Mouse (Mus musculus) retina, postnatal 1 day (tissue): ENCODE measurements around the gene Hmgb1.
A peak's percentile ranks its signal among the peaks of the same experiment; 100 is the strongest.

Experiments
- DNase-seq: peaks from one replicate; pipeline ENCODE4 v3.0.0-alpha.2; 2012

Gene Hmgb1

DNA sequence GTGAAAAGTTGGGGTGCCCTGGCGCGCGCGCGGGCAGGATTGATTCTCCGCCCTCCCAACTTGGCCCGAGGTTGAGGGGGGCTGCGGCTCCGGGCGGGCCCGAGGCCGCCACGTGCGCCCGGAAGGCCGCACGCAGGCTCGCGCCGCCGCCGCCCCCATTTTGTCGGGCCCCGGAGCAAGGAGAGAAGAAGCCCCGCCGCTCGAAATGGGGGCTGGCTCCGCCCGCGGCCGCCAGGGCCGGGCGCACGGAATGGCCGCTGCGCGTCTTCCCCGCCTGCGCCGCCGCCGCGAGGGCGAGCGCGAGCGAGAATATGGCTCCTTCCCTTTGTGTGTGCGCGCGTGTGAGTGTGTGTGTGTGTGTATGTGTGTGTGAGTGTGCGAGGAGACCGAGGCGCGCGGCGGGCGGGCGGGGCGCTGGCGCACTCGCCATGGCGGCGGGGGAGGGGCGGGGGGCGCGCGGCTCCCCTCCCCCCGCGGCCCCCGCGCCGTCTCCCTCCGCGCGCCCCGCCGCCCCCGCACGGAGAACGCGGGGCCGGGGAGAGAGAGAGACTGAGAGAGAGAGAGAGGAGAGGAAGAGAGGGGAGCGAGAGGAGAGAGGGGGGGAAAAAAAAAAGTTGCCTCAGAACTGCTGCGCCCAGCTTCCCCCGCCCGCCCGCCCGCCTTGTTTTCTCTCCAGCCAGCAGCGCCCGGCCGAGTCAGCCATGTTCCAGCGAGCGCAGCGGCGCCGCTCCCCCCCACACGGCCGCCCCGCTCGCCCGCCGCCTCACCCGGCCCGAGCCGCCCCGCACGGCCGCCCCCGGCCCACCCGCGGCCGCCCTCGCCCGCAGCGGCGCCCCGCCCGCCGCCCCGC, 132.5 kb downstream of the Hmgb1 start:
- peak; percentile 92 for DNase-seq

DNA sequence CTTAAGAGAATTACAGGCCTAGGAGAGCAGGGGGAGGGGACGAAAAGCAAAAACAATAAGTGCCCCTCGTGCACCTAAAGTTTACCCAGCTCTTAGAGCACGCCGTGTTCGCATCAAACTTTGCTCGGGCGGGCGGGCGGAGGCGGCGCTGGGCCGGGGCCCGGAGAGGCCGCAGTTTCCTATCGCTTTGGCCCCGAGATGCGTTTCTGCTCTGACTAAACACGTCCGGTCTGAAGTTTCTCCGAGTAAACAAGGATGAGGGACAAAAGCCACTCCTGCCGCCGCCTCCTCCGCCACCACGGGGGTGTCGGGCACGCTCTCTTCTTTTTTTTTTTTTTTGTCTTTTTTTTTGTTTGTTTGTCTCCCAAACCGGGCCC, 133.1 kb downstream of the Hmgb1 start:
- DNase-seq = peak; percentile 53

DNA sequence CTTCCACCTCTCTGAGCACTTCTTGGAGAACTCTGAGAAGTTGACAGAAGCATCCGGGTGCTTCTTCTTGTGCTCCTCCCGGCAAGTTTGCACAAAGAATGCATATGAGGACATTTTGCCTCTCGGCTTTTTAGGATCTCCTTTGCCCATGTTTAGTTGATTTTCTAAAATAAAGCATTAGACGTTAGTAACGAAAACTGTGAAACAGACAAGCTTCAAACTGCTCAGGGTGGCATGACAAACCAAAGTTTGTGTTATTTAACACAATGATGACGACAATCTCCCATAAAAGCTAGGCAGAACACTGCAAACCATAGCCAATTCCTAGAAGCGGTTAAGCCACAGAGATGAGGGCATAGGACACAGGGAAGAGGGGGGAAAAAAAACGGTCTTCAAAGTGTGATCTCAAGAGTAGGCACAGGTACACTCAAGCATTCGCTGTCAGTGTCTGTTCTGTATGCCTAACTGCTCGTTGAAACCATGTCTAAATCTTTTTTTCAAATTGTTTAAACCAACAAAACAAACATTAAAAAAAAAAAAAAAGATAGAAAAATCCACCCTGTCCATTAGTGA, 133.6 kb downstream of the Hmgb1 start:
- DNase-seq = no peak

DNA sequence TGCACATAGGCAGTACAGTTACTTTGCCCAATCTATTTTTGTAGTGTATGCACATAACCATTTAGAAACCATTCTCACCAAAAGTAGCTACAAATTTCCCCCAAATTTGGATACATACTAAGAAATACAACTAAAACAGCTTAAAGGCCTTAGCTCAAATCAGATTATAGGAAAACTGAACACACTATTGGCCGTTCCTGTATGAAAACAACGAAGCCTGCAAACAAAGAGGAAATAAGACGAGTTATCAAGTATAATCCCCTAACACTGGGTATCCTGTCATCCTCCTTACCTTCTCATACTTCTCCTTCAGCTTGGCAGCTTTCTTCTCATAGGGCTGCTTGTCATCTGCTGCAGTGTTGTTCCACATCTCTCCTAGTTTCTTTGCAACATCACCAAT, 134.9 kb downstream of the Hmgb1 start:
- DNase-seq = no peak

- DNase-seq = no peak
These were observed 135.3 kb downstream of the Hmgb1 start for GRCm38 (mm10) chr5:149048961-149049360.

GRCm38 (mm10) chr5:149046650-149047049, 137.6 kb downstream of the Hmgb1 start:
- no peak for DNase-seq

GRCm38 (mm10) chr5:149045470-149046085, 138.7 kb downstream of the Hmgb1 start:
- no peak for DNase-seq

- peak; percentile 49 for DNase-seq
These were observed 139.2 kb downstream of the Hmgb1 start for GRCm38 (mm10) chr5:149045054-149045453.

GRCm38 (mm10) chr5:149044067-149044466, 140.2 kb downstream of the Hmgb1 start:
- no peak for DNase-seq

DNA sequence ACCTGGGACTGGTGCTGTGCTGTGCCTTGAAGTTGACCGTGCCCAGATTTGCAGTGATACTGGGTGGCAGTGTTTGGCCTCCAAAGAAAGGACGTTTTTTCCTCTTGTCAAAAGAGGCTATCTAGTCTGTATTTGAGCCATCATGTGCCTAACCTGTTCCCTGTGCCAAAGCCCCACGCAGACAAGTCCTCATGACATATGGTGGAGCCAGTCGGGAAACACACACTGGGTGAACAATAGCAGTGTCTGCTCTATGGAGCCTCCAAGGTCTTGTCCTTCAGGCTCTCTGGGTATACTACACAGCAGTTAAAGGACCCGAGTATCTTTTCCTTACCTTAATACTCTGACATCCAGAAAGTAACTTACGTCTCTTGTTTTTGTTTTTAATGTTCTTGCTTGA, 141.0 kb downstream of the Hmgb1 start:
- no peak for DNase-seq

GRCm38 (mm10) chr5:149039825-149040224, 144.5 kb downstream of the Hmgb1 start:
- DNase-seq = peak; percentile 55

DNA sequence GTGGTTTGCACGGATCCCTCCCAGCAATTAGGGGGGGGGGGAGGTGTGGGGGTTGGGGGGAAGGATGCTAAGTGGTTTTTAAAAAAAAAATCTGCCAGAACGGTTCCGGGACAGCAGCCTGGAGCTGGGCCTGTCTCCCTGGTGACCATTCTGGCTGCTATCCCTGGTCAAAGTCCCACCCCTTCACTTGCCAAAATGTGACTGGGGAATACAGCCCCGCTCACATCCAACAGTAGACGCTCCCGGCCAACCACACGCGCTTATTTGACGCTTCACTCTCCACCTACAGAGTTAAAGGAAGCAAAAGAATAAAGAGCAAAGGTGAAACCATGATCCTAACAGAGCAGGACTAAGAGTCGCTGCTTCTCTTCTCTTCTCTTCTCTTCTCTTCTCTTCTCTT, 146.6 kb downstream of the Hmgb1 start:
- DNase-seq = no peak

- DNase-seq = no peak
These were observed 147.4 kb downstream of the Hmgb1 start for GRCm38 (mm10) chr5:149036920-149037319.

DNA sequence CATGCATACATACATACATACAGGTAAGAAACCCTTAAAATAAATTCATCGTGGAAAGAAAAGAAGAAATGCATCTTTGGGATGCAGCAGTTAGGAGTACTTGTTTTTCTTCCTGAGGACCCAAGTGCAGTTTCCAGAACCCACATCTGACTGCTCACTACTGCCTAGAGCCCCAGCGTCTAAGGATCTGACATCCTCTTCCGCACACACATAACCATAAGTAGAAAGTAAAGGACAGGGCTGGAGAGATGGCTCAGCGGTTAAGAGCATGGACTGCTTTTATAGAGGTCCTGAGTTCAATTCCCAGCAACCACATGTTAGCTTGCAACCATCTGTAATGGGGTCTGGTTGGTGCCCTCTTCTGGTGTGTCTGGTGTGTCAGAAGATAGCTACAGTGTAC, 151.9 kb downstream of the Hmgb1 start:
- no peak for DNase-seq

DNA sequence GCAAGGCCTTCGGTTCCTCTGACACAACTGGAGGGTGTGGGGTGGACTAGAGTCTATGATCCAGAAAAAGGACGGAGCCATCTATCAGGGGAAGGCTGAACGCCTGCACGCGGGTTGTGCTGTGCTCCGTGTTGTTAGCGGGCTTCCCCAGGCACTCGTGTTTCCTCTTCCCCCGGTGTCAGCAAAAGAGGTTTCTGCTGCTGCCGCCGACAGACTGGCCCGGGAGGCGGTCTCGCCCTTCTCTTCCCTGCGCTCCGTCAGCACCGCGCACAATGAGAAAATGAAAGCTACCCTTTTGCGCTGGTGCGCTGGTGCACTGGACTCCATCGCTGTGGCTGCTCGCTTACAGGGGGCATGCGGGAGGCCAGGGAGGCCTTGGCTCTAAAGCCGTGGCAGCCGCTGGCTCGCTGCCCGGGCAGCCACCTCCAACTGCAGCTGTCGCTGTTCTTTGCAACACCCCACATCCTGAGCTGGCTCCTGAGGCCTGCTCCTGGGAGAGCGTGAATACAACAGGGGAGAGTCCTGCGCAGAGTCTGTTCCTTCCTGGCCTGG, 153.0 kb downstream of the Hmgb1 start:
- peak; percentile 90 for DNase-seq

DNA sequence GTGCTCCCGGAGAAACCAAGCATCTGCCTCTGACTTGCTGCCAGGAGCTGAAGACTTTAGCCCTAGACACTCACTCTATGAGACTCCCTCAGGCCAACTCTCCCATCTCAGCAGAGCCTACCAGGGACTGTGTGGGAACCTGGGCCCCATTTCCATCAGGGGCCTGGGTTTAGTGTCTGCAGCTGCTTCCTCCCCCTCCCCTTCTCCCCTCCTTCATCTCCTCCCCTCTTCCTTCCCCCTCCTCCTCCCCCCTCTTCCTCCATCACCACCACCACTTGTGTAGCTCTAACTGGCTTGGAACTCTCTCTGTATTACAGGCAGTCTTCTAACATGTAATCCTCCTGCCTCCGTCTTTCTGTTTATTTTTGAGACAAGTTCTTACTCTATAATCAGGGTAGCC, 154.2 kb downstream of the Hmgb1 start:
- no peak for DNase-seq

- DNase-seq = no peak
These were observed 155.9 kb downstream of the Hmgb1 start for GRCm38 (mm10) chr5:149028394-149028793.

DNA sequence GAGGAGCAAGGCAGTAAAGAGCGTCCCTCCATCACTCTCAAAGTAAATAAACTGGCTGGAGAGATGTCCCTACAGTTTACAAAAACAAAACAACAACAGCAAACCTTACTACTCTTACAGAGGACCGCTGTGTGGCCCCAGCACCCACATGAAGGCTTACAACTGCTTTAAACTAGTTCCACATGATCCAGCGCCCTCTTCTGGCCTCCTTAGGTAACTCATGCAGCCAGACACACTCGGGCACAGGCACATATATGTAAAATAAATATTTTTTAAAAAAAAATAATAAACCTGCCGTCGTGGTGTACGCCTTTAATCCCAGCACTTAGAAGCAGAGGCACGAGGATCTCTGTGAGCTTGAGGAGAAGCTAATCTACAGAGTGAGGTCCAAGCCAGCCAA, 156.9 kb downstream of the Hmgb1 start:
- no peak for DNase-seq

DNA sequence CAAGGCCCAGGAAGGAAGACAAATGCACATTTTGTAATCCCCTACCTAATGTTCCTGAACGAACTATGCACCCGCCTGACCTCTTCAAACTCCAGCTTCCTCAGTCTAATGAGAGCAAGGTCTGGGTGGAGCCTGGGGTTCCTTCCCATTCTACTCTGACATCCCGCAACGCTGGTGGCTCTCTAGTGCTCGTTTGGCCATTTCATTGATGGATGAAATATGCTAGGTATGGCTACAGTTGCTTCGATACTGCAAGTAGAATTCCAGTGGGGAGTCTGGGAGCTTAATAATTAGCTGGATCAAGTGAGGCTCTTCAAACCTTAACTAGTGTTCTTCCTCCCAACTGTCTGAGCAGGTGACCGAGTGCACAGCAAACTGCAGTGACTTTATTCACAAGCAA, 163.2 kb downstream of the Hmgb1 start:
- DNase-seq = no peak

- DNase-seq = no peak
These were observed 163.6 kb downstream of the Hmgb1 start for GRCm38 (mm10) chr5:149020681-149021062.

- no peak for DNase-seq
These were observed 164.1 kb downstream of the Hmgb1 start for GRCm38 (mm10) chr5:149020059-149020680.

GRCm38 (mm10) chr5:149017666-149018415, 166.4 kb downstream of the Hmgb1 start:
- DNase-seq = no peak

- DNase-seq = no peak
These were observed 167.1 kb downstream of the Hmgb1 start for GRCm38 (mm10) chr5:149017181-149017580.
